In the genomic region with DNA sequence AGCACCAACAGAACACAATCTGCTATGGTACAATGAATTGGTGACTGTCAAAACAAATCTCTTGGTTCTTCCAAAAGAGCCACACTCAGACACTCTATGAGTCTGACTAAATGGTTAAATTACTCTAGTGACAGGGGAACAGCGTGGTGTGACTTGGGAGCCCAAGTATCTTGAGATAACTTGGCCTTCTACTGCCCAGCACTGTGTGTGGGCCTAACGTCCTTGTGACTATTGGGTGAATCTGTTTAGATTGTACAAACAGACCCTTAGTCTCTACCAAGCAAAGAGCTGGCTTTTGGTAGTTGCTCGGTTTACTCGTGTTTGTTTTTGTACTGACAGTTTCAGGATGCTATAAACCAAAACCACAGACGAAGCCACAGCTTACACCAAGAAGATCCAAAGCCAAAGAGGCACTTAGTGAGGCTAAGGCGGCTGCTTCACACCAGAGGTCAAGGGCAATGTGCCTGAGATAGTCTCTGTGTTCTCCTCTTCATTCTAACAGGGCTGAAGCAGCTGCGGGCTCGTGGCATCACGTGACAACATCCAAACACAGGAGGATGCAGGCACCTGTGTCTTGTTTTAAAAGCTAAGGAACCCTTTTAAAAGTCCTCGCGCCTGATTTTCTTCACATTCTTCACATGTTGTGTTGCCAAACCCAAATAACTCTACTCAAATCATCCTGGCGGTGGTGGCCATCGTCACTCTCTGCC, we compare ENCODE assay signal across 17 mouse cellular contexts. TPM values are rescaled to one million over a fixed set of nuclear protein-coding genes. Genes with fewer than 3 reads are reported as not detected.
DNase-seq lines count a peak whose midpoint lies in the region; ATAC-seq and TF ChIP-seq lines count a peak whose summit lies in the region.
"Had no signal": no experiment of that assay in that cellular context is flagged by ENCODE, and none has a peak within 500 bp of the region (broad histone marks: within the 10 kb centered on the region; RNA-seq: fewer than 3 reads in every experiment).

No protein-coding gene starts in this region.

- H3K27me3 ChIP-seq in spleen, adult 2 months (ENCODE audit: control insufficient read depth, insufficient read depth, low read length), result no peaks in the 10 kb centered on the region
- no peaks in the 10 kb centered on the region for H3K27me3 ChIP-seq in thymus, adult 2 months (ENCODE audit: control insufficient read depth, insufficient read depth, low read length)
- H3K27me3 ChIP-seq: limb, embryonic 15.5 days had no signal

- DNase-seq in spleen, adult 2 months (ENCODE audit: low read depth in 1 of 2, low spot score in 2 of 2), result no peak
- DNase-seq in spleen, adult 12 weeks (ENCODE audit: low spot score), result no peak
- peak; percentile 61 for DNase-seq in thymus, adult 2 months
- DNase-seq in frontal cortex, postnatal 36 days (ENCODE audit: low spot score in 2 of 2), result no peak
- no peak for DNase-seq in kidney, postnatal 36 days
- no peak for DNase-seq in cerebellum, postnatal 25 days
- DNase-seq: adrenal gland, postnatal 36 days; cerebellum, adult 2 months; gastrocnemius, postnatal 10 days; heart, postnatal 14 days; kidney, adult 9 months; kidney, postnatal 4 days; right cerebral cortex, postnatal 25 days had no signal

- peaks cover 12% of the 10 kb centered on the region; the same call in 1 of the 2 replicates for H3K4me1 ChIP-seq in spleen, adult 2 months (ENCODE audit: control insufficient read depth, insufficient read depth, insufficient read length)
- peaks cover 26% of the 10 kb centered on the region for H3K4me1 ChIP-seq in thymus, adult 2 months (replicated peaks; ENCODE audit: control insufficient read depth, insufficient read depth, low read length)

- no peak for TF ChIP-seq POLR2A in spleen, adult 2 months (IDR thresholded peaks at IDR 0.05; ENCODE audit: low read depth, low read length)
- no peak for TF ChIP-seq POLR2A in thymus, adult 2 months (IDR thresholded peaks at IDR 0.05; ENCODE audit: control insufficient read depth, extremely low read depth, insufficient read depth, low read length, poor library complexity)

- peak; percentile 40 for ATAC-seq in activated CD4-positive, CD25-positive, alpha-beta regulatory T cell, adult 4 months

- 0 out of 2 replicates have a peak overlapping the region, but pooled peaks have one; percentile 22 for H3K27ac ChIP-seq in spleen, adult 2 months (ENCODE audit: insufficient read depth, low read length)
- peak overlapping the region; percentile 68 for H3K27ac ChIP-seq in thymus, adult 2 months (ENCODE audit: control insufficient read depth, insufficient read depth, low read length)
- H3K27ac ChIP-seq: heart, embryonic 10.5 days; hindbrain, embryonic 14.5 days; limb, embryonic 15.5 days had no signal

- TF ChIP-seq CTCF in spleen, adult 2 months (IDR thresholded peaks at IDR 0.05; ENCODE audit: extremely low read depth, insufficient read depth, insufficient read length, insufficient replicate concordance), result no peak
- TF ChIP-seq CTCF in thymus, adult 2 months (IDR thresholded peaks at IDR 0.05; ENCODE audit: borderline replicate concordance, control insufficient read depth, extremely low read depth, insufficient read depth, low read length, poor library complexity), result no peak

- H3K4me3 ChIP-seq in spleen, adult 2 months (ENCODE audit: extremely low read depth, insufficient read depth, insufficient read length), result no peak overlapping the region
- no peak overlapping the region for H3K4me3 ChIP-seq in thymus, adult 2 months (ENCODE audit: control insufficient read depth, insufficient read depth, low read length)
- H3K4me3 ChIP-seq: heart, embryonic 10.5 days; limb, embryonic 15.5 days had no signal

- no peaks in the 10 kb centered on the region for H3K36me3 ChIP-seq in spleen, adult 2 months (ENCODE audit: control insufficient read depth, insufficient read depth, low read length)
- no peaks in the 10 kb centered on the region for H3K36me3 ChIP-seq in thymus, adult 2 months (ENCODE audit: control insufficient read depth, insufficient read depth, low read length)
- H3K36me3 ChIP-seq: heart, embryonic 10.5 days; limb, embryonic 15.5 days had no signal

- WGBS in spleen, adult 2 months, result 54% methylated on average over 13 of the region's 13 CpGs
- WGBS in thymus, adult 2 months, result 20% methylated on average over 13 of the region's 13 CpGs

RNA-seq across cellular contexts. Expression of gene Vcpkmt, which starts 53.0 kb away (rescaled TPM):
- 5.9 and 10.3 TPM in 2 replicates for polyA plus RNA-seq in spleen, adult 2 months (2012; rRNA removed)
- 10 to 100 TPM; 14.1 to 19.5 TPM for polyA plus RNA-seq in activated CD4-positive, CD25-positive, alpha-beta regulatory T cell, adult 4 months (2017; shearing (Covaris generic))
- 11.7 and 13.4 TPM in 2 replicates for polyA plus RNA-seq in thymus, adult 2 months (2012; rRNA removed)
